Mouse (Mus musculus): ENCODE results near the gene Anp32b. TPM values are rescaled to one million over a fixed set of nuclear protein-coding genes. Genes with fewer than 3 reads are reported as not detected.

Anp32b gene
- polyA plus RNA-seq, 1 experiment from 2014 or later, result 403 TPM

- WGBS, result 21% methylated on average over 7 of the region's 7 CpGs
- H3K27me3 ChIP-seq (ENCODE audit: control insufficient read depth, insufficient read depth, low read length), result no peaks in the 10 kb centered on the region
- DNase-seq (ENCODE audit: low spot score), result no peak
- H3K27ac ChIP-seq (replicated peaks; ENCODE audit: low read depth, low read length), result peak overlapping the region; percentile 100
- peak overlapping the region; percentile 100 for H3K9ac ChIP-seq (ENCODE audit: low read length)
- peaks cover 17% of the 10 kb centered on the region for H3K4me1 ChIP-seq (ENCODE audit: control insufficient read depth, insufficient read depth, low read length)
- peak overlapping the region; percentile 93 for H3K4me3 ChIP-seq (ENCODE audit: low read depth, low read length)
- no peaks in the 10 kb centered on the region for H3K9me3 ChIP-seq (ENCODE audit: control insufficient read depth, low read length)
- no peaks in the 10 kb centered on the region for H3K36me3 ChIP-seq (ENCODE audit: control insufficient read depth, insufficient read depth, low read length)
- H3K4me2 ChIP-seq (ENCODE audit: low read depth, severe bottlenecking), result peak overlapping the region; percentile 71
- ATAC-seq (ENCODE audit: insufficient number of reproducible peaks, low FRiP score, low TSS enrichment, low read depth), result no peak
These were observed 633 bp upstream of the Anp32b start for GRCm38 (mm10) chr4:46450020-46450518.

- no peaks in the 10 kb centered on the region for H3K27me3 ChIP-seq (ENCODE audit: control insufficient read depth, insufficient read depth, low read length)
- H3K27ac ChIP-seq (replicated peaks; ENCODE audit: low read depth, low read length), result peak overlapping the region; percentile 100
- H3K4me2 ChIP-seq (ENCODE audit: low read depth, severe bottlenecking), result peak overlapping the region; percentile 71
- 0% methylated on average over 33 of the region's 70 CpGs for WGBS
- H3K36me3 ChIP-seq (ENCODE audit: control insufficient read depth, insufficient read depth, low read length), result no peaks in the 10 kb centered on the region
- H3K4me1 ChIP-seq (ENCODE audit: control insufficient read depth, insufficient read depth, low read length), result peaks cover 17% of the 10 kb centered on the region
- H3K4me3 ChIP-seq (ENCODE audit: low read depth, low read length), result peak overlapping the region; percentile 93
- peak; percentile 41; the same call in 1 of the 2 replicates for ATAC-seq (ENCODE audit: insufficient number of reproducible peaks, low FRiP score, low TSS enrichment, low read depth)
- no peaks in the 10 kb centered on the region for H3K9me3 ChIP-seq (ENCODE audit: control insufficient read depth, low read length)
- peak; percentile 80 for DNase-seq (ENCODE audit: low spot score)
- peak overlapping the region; percentile 100 for H3K9ac ChIP-seq (ENCODE audit: low read length)
These were observed 597 bp downstream of the Anp32b start for GRCm38 (mm10) chr4:46451240-46451757.

GRCm38 (mm10) chr4:46451758-46452480, 1.2 kb downstream of the Anp32b start:
- Histone ChIP-seq H3K9ac (ENCODE audit: low read length) (peak overlapping the region; percentile 100), H3K36me3 (ENCODE audit: control insufficient read depth, insufficient read depth, low read length) (no peaks in the 10 kb centered on the region), H3K27ac (replicated peaks; ENCODE audit: low read depth, low read length) (peak overlapping the region; percentile 100), H3K4me2 (ENCODE audit: low read depth, severe bottlenecking) (peak overlapping the region; percentile 71), H3K4me3 (ENCODE audit: low read depth, low read length) (peak overlapping the region; percentile 93), H3K27me3 (ENCODE audit: control insufficient read depth, insufficient read depth, low read length) (no peaks in the 10 kb centered on the region), H3K9me3 (ENCODE audit: control insufficient read depth, low read length) (no peaks in the 10 kb centered on the region), H3K4me1 (ENCODE audit: control insufficient read depth, insufficient read depth, low read length) (peaks cover 17% of the 10 kb centered on the region)
- ATAC-seq (ENCODE audit: insufficient number of reproducible peaks, low FRiP score, low TSS enrichment, low read depth), result peak; percentile 2; the same call in 1 of the 2 replicates
- WGBS, result under 1% methylated on average over 82 of the region's 111 CpGs
- DNase-seq (ENCODE audit: low spot score), result peak; percentile 74

- ATAC-seq (ENCODE audit: insufficient number of reproducible peaks, low FRiP score, low TSS enrichment, low read depth) (peak; percentile 8; the same call in 1 of the 2 replicates), DNase-seq (ENCODE audit: low spot score) (peak; percentile 81)
- peak overlapping the region; percentile 100 for H3K27ac ChIP-seq (replicated peaks; ENCODE audit: low read depth, low read length)
- H3K36me3 ChIP-seq (ENCODE audit: control insufficient read depth, insufficient read depth, low read length), result no peaks in the 10 kb centered on the region
- under 1% methylated on average over 19 of the region's 19 CpGs for WGBS
- peak overlapping the region; percentile 71 for H3K4me2 ChIP-seq (ENCODE audit: low read depth, severe bottlenecking)
- peak overlapping the region; percentile 93 for H3K4me3 ChIP-seq (ENCODE audit: low read depth, low read length)
- peak overlapping the region; percentile 100 for H3K9ac ChIP-seq (ENCODE audit: low read length)
- H3K4me1 ChIP-seq (ENCODE audit: control insufficient read depth, insufficient read depth, low read length), result peaks cover 17% of the 10 kb centered on the region
- H3K27me3 ChIP-seq (ENCODE audit: control insufficient read depth, insufficient read depth, low read length), result no peaks in the 10 kb centered on the region
- H3K9me3 ChIP-seq (ENCODE audit: control insufficient read depth, low read length), result no peaks in the 10 kb centered on the region
These were observed 1.8 kb downstream of the Anp32b start for GRCm38 (mm10) chr4:46452481-46452850.

GRCm38 (mm10) chr4:46452855-46453719, 2.4 kb downstream of the Anp32b start:
- H3K27ac ChIP-seq (replicated peaks; ENCODE audit: low read depth, low read length), result peak overlapping the region; percentile 100
- H3K36me3 ChIP-seq (ENCODE audit: control insufficient read depth, insufficient read depth, low read length), result no peaks in the 10 kb centered on the region; the same call in 1 of the 2 replicates
- H3K9me3 ChIP-seq (ENCODE audit: control insufficient read depth, low read length), result no peaks in the 10 kb centered on the region
- no peak for ATAC-seq (ENCODE audit: insufficient number of reproducible peaks, low FRiP score, low TSS enrichment, low read depth)
- no peaks in the 10 kb centered on the region for H3K27me3 ChIP-seq (ENCODE audit: control insufficient read depth, insufficient read depth, low read length)
- 33% methylated on average over 13 of the region's 13 CpGs for WGBS
- H3K4me3 ChIP-seq (ENCODE audit: low read depth, low read length), result peak overlapping the region; percentile 93
- peak overlapping the region; percentile 71 for H3K4me2 ChIP-seq (ENCODE audit: low read depth, severe bottlenecking)
- DNase-seq (ENCODE audit: low spot score), result peak; percentile 39
- peaks cover 17% of the 10 kb centered on the region for H3K4me1 ChIP-seq (ENCODE audit: control insufficient read depth, insufficient read depth, low read length)
- peak overlapping the region; percentile 100 for H3K9ac ChIP-seq (ENCODE audit: low read length)

- Histone ChIP-seq H3K9me3 (ENCODE audit: control insufficient read depth, low read length) (no peaks in the 10 kb centered on the region), H3K4me1 (ENCODE audit: control insufficient read depth, insufficient read depth, low read length) (peaks cover 17% of the 10 kb centered on the region), H3K4me2 (ENCODE audit: low read depth, severe bottlenecking) (peak overlapping the region; percentile 71; the same call in 1 of the 2 replicates), H3K27ac (replicated peaks; ENCODE audit: low read depth, low read length) (no peak overlapping the region), H3K4me3 (ENCODE audit: low read depth, low read length) (no peak overlapping the region), H3K27me3 (ENCODE audit: control insufficient read depth, insufficient read depth, low read length) (no peaks in the 10 kb centered on the region), H3K9ac (ENCODE audit: low read length) (no peak overlapping the region; the same call in 1 of the 2 replicates), H3K36me3 (ENCODE audit: control insufficient read depth, insufficient read depth, low read length) (no peaks in the 10 kb centered on the region; the same call in 1 of the 2 replicates)
- 85% methylated on average over 5 of the region's 5 CpGs for WGBS
- ATAC-seq (ENCODE audit: insufficient number of reproducible peaks, low FRiP score, low TSS enrichment, low read depth), result no peak
- no peak for DNase-seq (ENCODE audit: low spot score)
These were observed 3.6 kb downstream of the Anp32b start for GRCm38 (mm10) chr4:46454097-46454864.

- DNase-seq (ENCODE audit: low spot score), result no peak
- H3K9ac ChIP-seq (ENCODE audit: low read length), result no peak overlapping the region
- peaks cover 7% of the 10 kb centered on the region for H3K36me3 ChIP-seq (ENCODE audit: control insufficient read depth, insufficient read depth, low read length)
- no peak overlapping the region for H3K4me3 ChIP-seq (ENCODE audit: low read depth, low read length)
- no peak for ATAC-seq (ENCODE audit: insufficient number of reproducible peaks, low FRiP score, low TSS enrichment, low read depth)
- WGBS, result 86% methylated on average over 4 of the region's 4 CpGs
- no peaks in the 10 kb centered on the region for H3K27me3 ChIP-seq (ENCODE audit: control insufficient read depth, insufficient read depth, low read length)
- H3K9me3 ChIP-seq (ENCODE audit: control insufficient read depth, low read length), result no peaks in the 10 kb centered on the region
- H3K27ac ChIP-seq (replicated peaks; ENCODE audit: low read depth, low read length), result no peak overlapping the region
- peaks cover 17% of the 10 kb centered on the region for H3K4me1 ChIP-seq (ENCODE audit: control insufficient read depth, insufficient read depth, low read length)
- no peak overlapping the region for H3K4me2 ChIP-seq (ENCODE audit: low read depth, severe bottlenecking)
These were observed 6.1 kb downstream of the Anp32b start for GRCm38 (mm10) chr4:46456762-46457161.

Measured in limb, embryonic 11.5 days (tissue).